Mouse (Mus musculus) lung, adult 2 months (tissue): ENCODE measurements at regions not wholly inside any gene's neighbourhood (a gene's known extent, or its start where the extent isn't known, plus 50 kb on each side); places are given as distances from the start of the nearest gene placed in this dataset.

Experiments
- DNase-seq: peaks from one replicate; pipeline ENCODE4 v3.0.0; 2022
- H3K4me1 ChIP-seq: fragments of 200-500 bp; 2 replicates; pipeline ENCODE4 v1.6.1; 2011; ENCODE audit warnings: low read length; ENCODE audit not compliant: control insufficient read depth, insufficient read depth
- H3K4me3 ChIP-seq: fragments of 200-500 bp; replicated peaks from 2 replicates; pipeline ENCODE3; 2011; ENCODE audit warnings: low read depth, mild to moderate bottlenecking, control low read depth, low read length; ENCODE audit errors: extremely low read depth
- CTCF ChIP-seq: fragments of 200-500 bp; IDR thresholded peaks from 2 replicates; pipeline ENCODE4 v1.5.1; 2011; ENCODE audit warnings: mild to moderate bottlenecking, low read length, control low read depth; ENCODE audit not compliant: insufficient read depth
- POLR2A ChIP-seq: fragments of 200-500 bp; IDR thresholded peaks from 2 replicates; pipeline ENCODE4 v1.6.1; 2011; ENCODE audit warnings: low read depth, mild to moderate bottlenecking, control low read depth, low read length, borderline replicate concordance; ENCODE audit errors: extremely low read depth
- WGBS: fragments of 180-500 bp; shearing (Covaris S2); methylation state at CpG from one replicate; pipeline ENCODE4 v1.1.7; 2018; 5-methylcytosine and 5-hydroxymethylcytosine counted together

DNA sequence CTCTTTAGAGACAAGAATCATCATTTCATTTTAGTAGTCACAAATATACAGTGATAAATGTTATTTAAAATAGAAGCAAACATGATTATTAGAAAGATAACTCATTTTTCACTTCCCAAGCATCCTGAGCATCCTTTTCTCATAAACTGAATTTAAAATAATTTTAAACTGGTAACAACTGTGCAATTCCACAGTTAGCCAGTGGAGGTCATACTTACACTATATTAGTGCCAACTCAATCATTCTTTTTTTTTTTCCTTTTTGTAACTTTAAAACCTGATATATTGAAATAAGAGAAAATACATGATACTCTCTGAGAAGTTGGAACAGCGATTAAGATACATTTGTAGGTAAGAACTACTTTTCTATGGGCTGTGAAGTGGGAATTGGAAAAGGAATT lies 113.2 kb upstream of the Gm17509 start:
- Histone ChIP-seq H3K4me1 (no peaks in the 10 kb centered on the region), H3K4me3 (no peak overlapping the region)
- DNase-seq: no peak
- TF ChIP-seq POLR2A (no peak), CTCF (no peak)
- WGBS: 12% methylated on average over 1 of the region's 1 CpGs

DNA sequence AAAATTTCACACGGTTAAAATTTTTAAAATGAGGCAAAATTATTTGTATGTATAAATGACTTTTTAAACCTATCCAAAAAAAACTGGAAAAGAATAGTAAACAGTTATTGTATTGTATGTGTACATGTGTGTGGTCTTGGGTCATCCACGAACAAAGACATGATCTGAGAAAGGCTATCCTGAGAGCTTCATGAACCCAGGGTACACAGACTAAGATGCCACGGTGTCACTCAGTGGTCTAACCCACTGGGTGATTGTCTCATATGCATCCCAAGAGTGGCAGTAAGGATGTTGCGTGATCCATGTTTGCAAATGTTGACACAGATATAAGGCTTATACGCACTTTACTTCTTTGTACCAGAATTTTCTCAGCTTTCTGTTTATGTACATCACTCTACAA lies 113.7 kb upstream of the Gm17509 start:
- Histone ChIP-seq H3K4me3 (no peak overlapping the region), H3K4me1 (no peaks in the 10 kb centered on the region)
- DNase-seq: no peak
- 85% methylated on average over 5 of the region's 5 CpGs for WGBS
- no peak for TF ChIP-seq POLR2A
- no peak for TF ChIP-seq CTCF

DNA sequence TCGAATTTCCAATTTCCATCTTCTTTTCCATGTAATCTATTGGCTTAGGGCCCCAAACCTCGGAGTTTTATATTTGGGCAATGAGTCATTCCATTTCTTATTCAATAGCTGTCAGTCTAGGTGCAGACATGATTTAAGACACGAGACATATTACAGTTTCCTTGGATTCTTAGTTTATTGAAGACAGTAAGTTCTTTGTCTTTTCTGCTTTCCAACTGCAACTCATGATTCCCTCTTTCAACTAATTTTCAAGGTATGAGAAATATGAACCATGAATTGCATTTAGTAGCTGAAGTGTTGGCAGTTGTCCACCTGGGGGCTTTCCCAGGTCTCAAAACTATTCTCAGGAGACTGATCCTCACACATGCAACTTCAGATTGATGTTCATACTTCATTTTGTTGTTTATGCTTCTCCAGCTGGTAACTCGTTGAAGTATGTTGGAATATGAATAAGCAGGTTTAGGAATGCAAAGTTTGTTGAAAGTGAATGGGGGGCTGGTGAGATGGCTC lies 160.3 kb upstream of the Gm17509 start:
- TF ChIP-seq CTCF (no peak), POLR2A (no peak)
- no peaks in the 10 kb centered on the region for H3K4me1 ChIP-seq
- H3K4me3 ChIP-seq: no peak overlapping the region
- 51% methylated on average over 4 of the region's 4 CpGs for WGBS
- no peak for DNase-seq

DNA sequence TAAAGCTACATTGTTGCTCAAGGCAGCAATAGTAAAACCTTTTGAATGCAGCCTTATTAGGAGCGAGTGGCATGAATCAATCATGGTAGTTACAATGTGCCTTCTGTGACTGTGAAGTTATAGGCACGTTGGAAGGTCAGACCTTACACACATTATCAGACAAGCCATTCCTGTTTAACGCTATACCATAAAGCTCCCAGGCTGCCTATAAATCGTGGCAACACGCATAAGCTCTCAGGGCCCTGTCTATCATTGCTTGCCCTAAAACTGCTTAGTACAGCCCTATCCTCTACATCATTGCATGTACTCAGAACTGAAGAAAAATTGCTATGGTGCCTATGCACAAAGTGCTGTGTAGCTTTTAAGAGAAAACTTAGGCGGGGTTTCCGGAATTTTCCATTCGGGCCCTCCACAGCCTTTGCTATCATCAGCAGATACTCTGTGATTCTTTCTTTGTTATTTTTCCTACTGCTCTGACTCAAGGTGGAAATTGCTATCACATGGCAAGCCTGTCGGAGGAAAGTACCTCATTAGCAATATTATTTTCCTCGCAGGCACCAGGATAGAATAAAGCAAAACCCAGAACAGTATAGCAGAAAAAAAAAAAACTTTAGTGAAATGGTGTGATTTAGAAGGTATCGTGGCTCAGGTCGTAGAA lies 162.7 kb upstream of the Gm17509 start:
- TF ChIP-seq CTCF (no peak), POLR2A (no peak)
- WGBS: 77% methylated on average over 12 of the region's 12 CpGs
- Histone ChIP-seq H3K4me3 (no peak overlapping the region), H3K4me1 (no peaks in the 10 kb centered on the region)
- no peak for DNase-seq

DNA sequence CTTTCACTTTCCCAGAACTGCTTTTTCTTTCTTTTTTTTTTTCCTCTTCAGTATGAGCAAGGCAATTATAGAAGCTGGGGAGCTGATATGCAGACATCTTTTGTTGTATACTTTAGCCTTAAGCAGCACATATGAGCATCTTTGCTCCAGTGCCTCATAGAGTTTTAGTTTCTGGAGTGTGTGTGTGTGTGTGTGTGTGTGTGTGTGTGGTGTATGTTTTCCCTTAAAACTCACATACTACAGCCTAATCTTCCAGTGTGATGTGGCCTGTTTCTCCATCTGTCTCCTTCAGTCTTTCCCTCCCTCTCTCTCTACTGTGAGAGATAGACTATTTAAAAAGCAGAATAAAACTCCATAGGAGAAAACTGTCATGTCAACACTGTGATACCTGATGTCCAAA lies 169.4 kb upstream of the Gm17509 start:
- no peak overlapping the region for H3K4me3 ChIP-seq
- no peaks in the 10 kb centered on the region for H3K4me1 ChIP-seq
- no peak for TF ChIP-seq CTCF
- no peak for TF ChIP-seq POLR2A
- DNase-seq: no peak

DNA sequence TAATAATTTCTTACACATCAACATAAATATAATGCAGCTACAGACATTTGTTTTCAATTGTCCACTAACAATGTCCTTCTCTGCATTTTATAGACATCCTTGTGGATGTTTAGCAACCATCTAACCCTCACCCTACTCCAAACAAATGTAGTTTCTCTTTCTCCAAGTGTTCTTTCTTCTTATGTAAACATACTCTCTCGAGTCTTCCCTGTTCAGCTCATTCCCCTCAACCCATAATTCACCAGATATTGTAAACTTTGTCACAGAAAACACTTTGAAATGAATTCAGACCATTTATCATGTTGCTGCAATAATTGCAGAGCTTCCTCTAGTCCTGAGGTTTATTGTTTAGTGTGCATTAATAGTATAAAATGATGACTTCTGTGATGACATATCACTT lies 172.6 kb upstream of the Gm17509 start:
- no peak for TF ChIP-seq POLR2A
- no peak for TF ChIP-seq CTCF
- DNase-seq: no peak
- WGBS: 16% methylated on average over 1 of the region's 1 CpGs
- H3K4me1 ChIP-seq: no peaks in the 10 kb centered on the region
- H3K4me3 ChIP-seq: no peak overlapping the region

DNA sequence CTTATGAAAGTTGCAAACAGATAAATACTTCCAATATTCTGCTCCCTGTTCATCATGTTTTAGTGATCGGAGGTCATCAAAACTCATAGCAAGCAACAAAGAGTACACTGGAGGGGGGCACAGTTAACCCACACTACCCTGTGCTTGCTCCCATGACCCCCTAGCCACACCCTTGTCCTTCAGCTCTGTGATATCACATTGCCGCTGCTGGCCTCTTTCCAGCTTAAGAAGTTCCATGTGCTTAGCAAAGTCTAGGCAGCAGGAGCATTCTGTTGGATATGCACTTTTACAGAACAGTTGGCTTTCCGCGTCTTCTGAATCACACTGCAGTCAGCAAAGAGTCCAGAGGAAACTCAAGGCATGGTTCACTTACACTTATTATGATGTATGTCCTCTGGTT lies 180.4 kb upstream of the Gm17509 start:
- TF ChIP-seq POLR2A (no peak), CTCF (no peak)
- no peak for DNase-seq
- Histone ChIP-seq H3K4me3 (no peak overlapping the region), H3K4me1 (no peaks in the 10 kb centered on the region)
- 72% methylated on average over 4 of the region's 4 CpGs for WGBS

DNA sequence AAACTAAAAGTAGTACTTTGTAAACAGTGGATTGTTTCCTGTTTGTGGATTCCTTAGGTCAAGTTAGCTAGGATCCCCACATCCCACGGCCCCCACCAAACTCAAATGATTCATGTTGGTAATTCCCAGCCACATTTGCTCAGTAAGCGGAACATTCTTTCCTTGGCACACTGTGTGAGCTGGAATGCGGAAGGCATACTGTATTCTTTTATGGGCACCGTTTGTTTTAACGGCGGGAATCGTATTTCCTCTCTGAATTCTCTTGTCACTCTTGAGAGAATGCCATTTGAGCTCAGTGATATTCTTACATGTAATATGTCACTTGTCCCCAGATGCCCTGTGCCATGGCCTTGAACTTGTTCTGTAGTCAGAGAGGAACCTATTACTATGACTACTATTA lies 189.1 kb upstream of the Gm17509 start:
- H3K4me3 ChIP-seq: no peak overlapping the region
- WGBS: 58% methylated on average over 7 of the region's 7 CpGs
- TF ChIP-seq CTCF: no peak
- no peak for TF ChIP-seq POLR2A
- no peaks in the 10 kb centered on the region for H3K4me1 ChIP-seq
- DNase-seq: no peak

DNA sequence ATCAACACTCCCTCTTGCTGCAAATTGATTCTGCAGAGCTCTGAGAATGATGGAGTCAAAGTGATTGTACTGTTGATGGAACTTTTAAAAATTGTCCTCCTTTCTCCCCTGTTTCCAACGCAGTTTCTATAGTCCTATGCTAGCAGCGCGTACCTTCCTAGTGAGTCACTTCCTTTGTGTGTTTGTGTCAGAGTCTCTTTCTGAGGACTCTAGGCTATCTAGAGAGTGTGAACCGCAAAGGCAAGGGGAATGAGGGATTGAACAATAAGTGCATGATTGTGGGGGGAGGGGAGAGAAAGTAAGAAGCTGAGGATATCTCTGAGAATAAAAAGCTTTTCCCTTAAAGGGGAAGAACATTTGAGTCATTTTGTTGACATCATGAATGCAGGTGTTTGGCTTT lies 188.5 kb upstream of the Hcn1 start:
- no peak for DNase-seq
- Histone ChIP-seq H3K4me1 (no peaks in the 10 kb centered on the region), H3K4me3 (no peak overlapping the region)
- no peak for TF ChIP-seq CTCF
- TF ChIP-seq POLR2A: no peak
- 56% methylated on average over 4 of the region's 4 CpGs for WGBS

DNA sequence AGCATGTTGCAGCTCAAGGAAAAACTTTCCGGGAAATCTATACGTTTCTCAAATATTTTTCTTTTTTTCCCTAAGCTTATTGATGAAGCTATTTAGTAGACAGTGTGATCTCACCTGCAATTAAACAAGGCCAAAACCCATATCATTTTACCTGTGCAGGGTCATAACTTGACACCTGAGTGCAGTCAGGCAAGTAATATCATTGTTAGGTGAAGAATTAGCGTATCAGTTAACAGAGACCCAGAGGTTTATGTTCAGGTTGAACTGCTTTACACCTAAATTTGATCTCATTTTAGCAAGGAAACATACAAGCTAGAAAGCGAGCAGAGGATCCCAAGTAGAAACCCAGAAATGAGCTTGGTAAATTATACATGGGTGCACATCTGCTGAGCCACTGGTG lies 178.6 kb upstream of the Hcn1 start:
- no peak for TF ChIP-seq CTCF
- no peak for TF ChIP-seq POLR2A
- DNase-seq: no peak
- Histone ChIP-seq H3K4me1 (no peaks in the 10 kb centered on the region), H3K4me3 (no peak overlapping the region)
- 88% methylated on average over 4 of the region's 4 CpGs for WGBS
